Mouse (Mus musculus) gastrocnemius, postnatal 36 days (tissue): ENCODE measurements around the gene Cetn3. TPM values are rescaled to one million over a fixed set of nuclear protein-coding genes. Genes with fewer than 3 reads are reported as not detected.

Source experiments
- DNase-seq, 2 experiments: peaks; one replicate each; pipeline ENCODE4 v3.0.0; 2022
- intact Hi-C: fragments of 180-260 bp; cut with DNase I; formaldehyde crosslinking; loops from one replicate; pipeline ENCODE4 v1.15.1; 2025
- total RNA-seq, 2 experiments: library from RNA; stranded (reverse); gene quantifications; 2 replicates each; pipeline ENCODE4 v1.2.3; 2021

The Cetn3 gene
- total RNA-seq, 2 experiments from 2014 or later, result 23.2 to 28.0 TPM

DNA sequence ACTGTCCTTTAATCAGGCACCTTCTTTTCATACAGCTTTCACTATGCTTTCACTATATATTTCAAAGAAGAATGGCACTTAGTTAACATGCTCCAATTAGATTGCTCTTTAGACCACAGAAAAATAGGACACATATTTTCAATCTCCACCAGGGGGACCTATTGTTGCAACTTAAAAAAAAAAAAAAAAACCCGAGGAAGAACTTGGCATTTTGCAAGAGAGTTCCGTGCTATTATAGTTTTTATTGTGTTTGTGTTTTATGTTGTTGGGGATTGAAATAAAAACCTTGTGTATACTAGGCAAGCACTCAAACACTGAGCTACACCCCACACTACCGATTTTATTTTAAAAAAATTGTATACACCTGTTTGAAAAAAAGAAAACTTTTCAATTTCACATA is 18.2 kb downstream of the Cetn3 start:
- intact Hi-C loops, result no loop called here
- DNase-seq, result no peak

DNA sequence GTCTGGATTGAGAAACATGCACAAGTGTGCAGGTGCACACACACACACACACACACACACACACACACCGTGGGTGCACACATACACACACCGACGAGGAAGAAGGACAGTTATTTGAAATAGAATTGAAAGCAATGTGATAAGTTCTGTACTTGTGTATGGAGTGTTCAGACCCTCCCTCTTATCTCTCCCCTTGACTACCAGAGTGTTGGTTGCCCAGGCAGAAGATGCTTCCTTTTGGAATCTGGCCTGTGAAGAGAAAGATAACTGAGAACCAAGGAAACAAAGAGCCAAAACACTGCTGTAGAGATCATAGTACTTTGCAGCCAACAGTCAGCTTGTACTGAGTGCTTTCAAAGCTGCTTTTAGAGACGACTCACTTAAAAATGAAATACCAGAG is 20.8 kb downstream of the Cetn3 start:
- no peak for DNase-seq
- intact Hi-C loops, result no loop called here

- DNase-seq, result no peak
These were observed 39.9 kb downstream of the Cetn3 start for GRCm38 (mm10) chr13:81822750-81823149.

DNA sequence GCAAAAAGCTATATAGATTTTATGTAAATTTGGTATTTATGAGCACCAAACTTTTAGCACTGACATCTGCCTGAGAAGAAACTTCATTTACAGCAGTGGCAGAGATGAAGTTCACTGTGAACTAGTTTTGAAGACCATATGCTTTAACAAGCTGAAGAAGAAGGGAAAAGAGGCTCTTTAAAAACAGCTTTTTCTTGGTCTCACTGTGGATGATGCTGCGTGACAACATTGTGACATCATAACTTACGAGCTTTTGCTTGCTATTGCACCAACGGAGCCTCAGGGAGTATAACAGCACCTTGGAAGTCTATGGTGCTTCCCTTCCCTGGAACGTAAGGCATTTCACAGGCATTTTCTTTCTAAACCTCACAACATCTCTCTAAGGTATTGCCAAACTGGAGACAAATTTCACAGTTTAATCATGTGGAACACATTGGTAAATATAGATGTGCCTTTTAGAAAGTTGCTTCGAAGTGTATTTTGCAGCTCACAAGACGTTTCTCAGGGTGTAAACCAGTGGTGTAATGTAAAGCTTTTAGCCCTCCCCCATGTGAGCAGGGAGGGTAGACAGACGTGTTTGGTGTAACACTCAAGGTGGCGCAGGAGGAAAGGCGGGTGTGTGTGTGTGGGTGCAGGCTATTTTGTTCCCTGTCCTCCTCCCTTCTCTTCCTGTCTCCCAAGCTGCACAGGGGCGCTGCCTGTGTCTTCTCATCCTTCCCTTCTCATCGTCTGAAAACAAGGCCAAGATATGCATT is 41.9 kb downstream of the Cetn3 start:
- intact Hi-C loops, result no loop called here
- DNase-seq, result no peak

More at GRCm38 (mm10) chr13:81822750-81823149, 39.9 kb downstream of the Cetn3 start:
- intact Hi-C loops, result no loop called here

- no peak for DNase-seq
- intact Hi-C loops, result no loop called here
These were observed 45.6 kb downstream of the Cetn3 start for GRCm38 (mm10) chr13:81828486-81828885.

GRCm38 (mm10) chr13:81831838-81832237 is 49.0 kb downstream of the Cetn3 start:
- intact Hi-C loops, result no loop called here
- no peak for DNase-seq

DNA sequence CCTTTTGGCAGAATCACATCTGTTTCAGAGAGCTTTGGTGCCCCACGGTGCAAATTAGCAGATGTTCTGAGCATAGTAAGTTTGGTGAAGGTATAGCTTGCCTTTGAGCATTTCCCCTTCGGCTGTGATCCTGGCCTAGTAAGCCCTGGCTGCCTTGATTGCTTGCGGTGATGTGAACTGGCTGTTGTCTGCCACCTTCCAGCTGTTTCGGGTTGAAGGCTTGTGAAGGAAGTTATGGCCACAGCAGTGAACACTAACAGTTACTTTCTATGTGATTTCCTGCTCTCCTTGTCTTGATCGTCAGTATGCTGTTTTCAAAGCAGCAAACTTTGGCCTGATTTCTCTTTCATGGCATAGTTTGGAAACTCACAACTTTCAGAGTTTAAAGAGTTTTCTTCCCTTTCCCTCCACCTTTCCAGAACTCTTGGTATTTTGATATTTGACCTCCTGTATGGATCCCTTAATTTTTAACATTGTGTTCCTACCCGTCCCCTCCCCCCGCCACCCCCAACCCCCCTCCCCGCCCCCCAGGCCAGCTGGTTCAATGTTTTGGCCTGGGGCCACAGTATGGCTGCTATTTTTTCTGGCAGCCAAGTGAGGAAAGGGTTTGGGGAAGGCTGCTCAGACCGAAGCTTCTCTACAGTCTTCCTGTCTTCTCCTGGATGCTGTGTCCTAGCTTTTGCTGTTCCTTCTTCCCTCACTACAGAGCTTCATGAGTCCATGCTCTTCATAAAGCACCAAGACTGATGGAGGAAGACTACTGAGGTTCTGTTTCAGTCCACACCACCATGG is 53.7 kb downstream of the Cetn3 start:
- DNase-seq, result no peak
- intact Hi-C loops, result no loop called here

GRCm38 (mm10) chr13:81838016-81838415 is 55.1 kb downstream of the Cetn3 start:
- no peak for DNase-seq
- intact Hi-C loops, result no loop called here

- intact Hi-C loops, result no loop called here
- DNase-seq, result no peak
These were observed 56.1 kb downstream of the Cetn3 start for GRCm38 (mm10) chr13:81838948-81839347.

DNA sequence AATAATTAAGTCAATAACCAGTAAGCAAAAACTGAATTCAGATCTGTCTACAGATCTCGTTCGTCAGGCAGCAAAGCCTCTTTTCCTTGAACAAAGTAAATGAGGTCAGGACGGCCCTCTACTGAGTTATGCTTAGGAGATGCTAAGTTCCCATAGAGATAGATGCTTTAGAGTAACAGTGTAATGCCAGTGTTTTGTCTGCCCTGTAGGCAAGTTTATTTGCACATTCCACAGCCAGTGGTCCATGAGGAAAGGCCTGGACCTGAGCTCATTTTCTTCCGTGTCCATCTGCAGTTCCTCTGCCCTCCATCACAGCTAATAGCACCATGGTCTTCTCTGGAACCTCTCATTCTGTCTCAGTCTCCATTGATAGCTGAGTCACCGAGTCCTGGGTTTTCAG is 57.4 kb downstream of the Cetn3 start:
- intact Hi-C loops, result no loop called here
- no peak for DNase-seq

DNA sequence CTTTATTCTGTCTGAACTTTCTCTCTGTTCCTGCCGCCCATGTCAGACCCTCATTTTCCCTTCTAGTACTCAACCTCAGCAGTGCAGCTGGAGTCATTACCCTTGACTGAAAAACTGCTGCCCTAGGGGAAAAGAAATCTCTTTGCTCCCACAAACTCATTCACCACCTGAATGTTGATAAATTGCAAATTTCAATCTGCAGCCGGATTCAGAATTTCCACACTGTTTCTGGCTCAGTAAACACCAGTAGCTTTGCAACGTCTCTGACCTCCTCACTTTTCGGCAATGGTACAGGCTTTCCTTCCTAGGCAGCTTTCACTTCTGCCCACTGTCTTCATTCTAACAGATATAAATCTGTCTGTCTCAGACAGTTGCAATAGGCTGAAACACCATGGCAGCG is 57.8 kb downstream of the Cetn3 start:
- no peak for DNase-seq
- intact Hi-C loops, result no loop called here

DNA sequence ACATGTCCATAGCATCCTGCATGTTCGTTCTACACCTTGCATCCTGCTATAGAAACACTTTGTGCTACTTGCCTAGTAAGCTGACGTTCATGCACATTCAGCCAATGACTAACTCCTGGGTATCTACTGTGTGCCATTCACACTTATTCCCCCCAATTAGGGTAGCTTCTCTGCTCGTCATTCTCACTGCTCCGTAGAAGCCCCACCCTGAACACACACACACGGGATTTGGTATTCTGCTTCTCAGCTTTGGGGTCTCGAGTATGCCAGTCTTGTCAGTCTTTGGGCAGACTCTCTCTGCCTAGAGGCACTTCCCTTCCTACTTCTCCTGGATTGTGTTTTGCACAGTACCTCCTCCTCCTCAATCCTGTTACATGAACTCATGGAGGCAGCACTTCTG is 59.4 kb downstream of the Cetn3 start:
- intact Hi-C loops, result no loop called here
- DNase-seq, result no peak

Other genes with a start within 250 kb of the Cetn3 start
- gene Adgrv1, start 149.9 kb upstream of the Cetn3 start, total RNA-seq, result not detected
- gene Lysmd3, start 125.4 kb upstream of the Cetn3 start, total RNA-seq, result 1 to 10 TPM; 4.1 to 6.2 TPM
- gene Polr3g, start 72.1 kb upstream of the Cetn3 start, total RNA-seq, result 1 to 10 TPM; 1.1 to 1.3 TPM
- gene Mblac2, start 71.7 kb upstream of the Cetn3 start, total RNA-seq, result 1 to 10 TPM in 1 of 2 experiments, under 1 TPM in 1; 0.94 to 1.1 TPM